Mouse (Mus musculus) bone marrow, adult 2 months (tissue): ENCODE measurements around the gene Olfr651. TPM values are rescaled to one million over a fixed set of nuclear protein-coding genes. Genes with fewer than 3 reads are reported as not detected.

Experiments used
- H3K27ac ChIP-seq: fragments of 200-500 bp; 2 replicates; pipeline ENCODE4 v1.5.1; 2012; ENCODE audit warnings: low read depth, mild to moderate bottlenecking, control low read depth, inconsistent platforms, low read length; ENCODE audit not compliant: control insufficient read depth, poor library complexity, insufficient read depth
- H3K4me1 ChIP-seq: fragments of 200-500 bp; 2 replicates; pipeline ENCODE4 v1.6.1; 2011; ENCODE audit warnings: low read length; ENCODE audit not compliant: control insufficient read depth, insufficient read depth
- H3K4me3 ChIP-seq: fragments of 200-500 bp; replicated peaks from 2 replicates; pipeline ENCODE3; 2011; ENCODE audit warnings: mild to moderate bottlenecking, low read depth, low read length, control low read depth; ENCODE audit not compliant: control insufficient read depth
- CTCF ChIP-seq: fragments of 200-500 bp; IDR thresholded peaks from 2 replicates; pipeline ENCODE4 v1.5.1; 2011; ENCODE audit warnings: low read length, control low read depth; ENCODE audit not compliant: control insufficient read depth, insufficient read depth
- POLR2A ChIP-seq: fragments of 200-500 bp; IDR thresholded peaks from 2 replicates; pipeline ENCODE4 v1.6.1; 2011; ENCODE audit warnings: low read depth, mild to moderate bottlenecking, control low read depth, low read length, borderline replicate concordance; ENCODE audit not compliant: control insufficient read depth
- WGBS: fragments of 180-500 bp; shearing (Covaris S2); methylation state at CpG from one replicate; pipeline ENCODE4 v1.1.7; 2018; 5-methylcytosine and 5-hydroxymethylcytosine counted together
- polyA plus RNA-seq: library from polyadenylated mRNA; stranded (reverse); fragments of >200 nt; gene quantifications from 2 replicates; pipeline ENCODE4 v1.2.4, GENCODE M21; 2011; ENCODE audit warnings: low replicate concordance; ENCODE audit not compliant: missing spikeins, insufficient read depth, insufficient read length

Gene Olfr651
- polyA plus RNA-seq, 1 experiment = not detected

DNA sequence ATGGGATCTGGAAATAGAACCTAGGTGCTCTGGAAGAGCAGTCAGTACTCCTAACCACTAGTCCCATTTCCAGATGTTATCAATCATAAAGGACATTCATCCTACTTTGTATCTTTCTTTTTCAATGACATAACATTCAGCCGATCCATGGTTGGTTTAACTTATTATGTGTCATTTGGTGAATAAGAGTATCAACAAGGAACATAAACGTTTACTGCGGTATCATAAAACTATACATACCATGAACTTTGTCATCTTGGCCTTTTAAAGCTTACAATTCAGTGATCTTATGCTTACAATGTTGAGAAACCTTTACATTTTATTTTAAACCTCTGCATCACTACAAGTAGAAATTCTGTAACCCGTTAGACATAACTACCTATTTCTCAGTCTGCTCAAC, 31.5 kb downstream of the Olfr651 start:
- WGBS = 82% methylated on average over 4 of the region's 4 CpGs
- Histone ChIP-seq H3K4me1 (no peaks in the 10 kb centered on the region), H3K27ac (no peak overlapping the region), H3K4me3 (no peak overlapping the region)
- TF ChIP-seq CTCF = no peak
- no peak for TF ChIP-seq POLR2A

DNA sequence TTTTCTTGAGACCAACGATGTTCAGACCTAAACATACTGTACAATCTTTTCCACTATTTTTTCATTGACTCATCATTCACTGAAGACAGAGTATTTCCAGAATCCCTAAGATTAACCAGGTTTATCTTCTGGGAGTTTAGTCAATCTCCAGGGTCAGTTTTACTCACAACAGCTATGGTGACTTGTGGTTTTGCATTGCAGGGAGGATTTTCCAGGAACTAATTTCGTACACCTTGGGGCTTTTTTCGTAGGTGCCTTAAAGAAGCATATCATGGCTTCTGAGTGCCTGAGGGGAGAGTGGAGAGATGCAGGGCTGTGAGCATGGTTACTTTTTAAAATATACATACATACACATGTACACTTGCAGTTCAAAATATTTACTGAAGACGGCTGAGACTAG, 36.8 kb downstream of the Olfr651 start, which contains the start of gene Olfr654:
Gene Olfr654 (plus strand): TSS at position 301 of the 400 bp plus-strand sequence.
- 77% methylated on average over 4 of the region's 4 CpGs for WGBS
- H3K4me1 ChIP-seq = no peaks in the 10 kb centered on the region
- no peak within 1 kb of the TSS for H3K27ac ChIP-seq
- TF ChIP-seq POLR2A (no peak), CTCF (no peak)
- no peak within 1 kb of the TSS for H3K4me3 ChIP-seq

DNA sequence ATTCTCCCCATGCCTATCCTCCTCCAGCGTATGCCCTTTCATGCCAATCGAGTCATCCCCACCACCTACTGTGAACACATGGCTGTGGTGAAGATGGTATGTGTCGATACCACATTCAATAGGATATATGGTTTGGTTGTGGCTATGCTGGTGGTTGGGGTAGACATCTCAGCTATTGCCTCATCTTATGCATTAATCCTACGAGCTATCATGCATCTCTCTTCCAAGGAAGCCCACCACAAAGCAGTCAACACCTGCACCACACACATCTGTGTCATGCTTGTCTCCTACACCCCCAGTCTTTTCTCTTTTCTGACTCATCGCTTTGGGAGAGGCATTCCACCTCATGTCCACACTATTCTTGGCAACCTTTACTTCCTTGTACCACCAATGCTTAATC, 38.3 kb downstream of the Olfr651 start:
- Histone ChIP-seq H3K4me3 (no peak overlapping the region), H3K4me1 (no peaks in the 10 kb centered on the region), H3K27ac (no peak overlapping the region)
- WGBS = 68% methylated on average over 5 of the region's 5 CpGs
- TF ChIP-seq POLR2A (no peak), CTCF (no peak)

DNA sequence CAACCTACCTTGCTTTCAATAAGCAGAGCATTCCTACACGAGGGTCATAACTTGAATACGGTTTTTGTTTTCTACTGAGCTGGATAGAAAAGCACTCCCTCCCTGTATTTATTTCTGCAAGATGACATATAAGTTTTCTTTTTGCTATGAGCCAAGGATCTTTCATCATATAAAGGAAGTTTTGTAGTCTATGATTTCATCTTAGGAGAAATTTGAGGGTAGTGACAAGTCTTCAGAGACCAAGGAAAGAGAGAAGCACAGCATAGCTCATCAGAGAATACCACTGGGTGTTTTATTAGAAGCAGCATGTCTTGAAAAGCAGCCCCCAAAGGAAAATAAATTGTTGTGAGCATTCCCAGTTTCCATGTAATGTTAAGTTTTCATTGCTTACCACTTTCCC, 51.7 kb downstream of the Olfr651 start, which contains the start of gene Olfr655:
Gene Olfr655 (minus strand): TSS at position 101 of the 400 bp plus-strand sequence.
- Histone ChIP-seq H3K27ac (no peak within 1 kb of the TSS), H3K4me1 (no peaks in the 10 kb centered on the region), H3K4me3 (no peak within 1 kb of the TSS)
- WGBS = 79% methylated on average over 2 of the region's 2 CpGs
- no peak for TF ChIP-seq POLR2A
- TF ChIP-seq CTCF = no peak

DNA sequence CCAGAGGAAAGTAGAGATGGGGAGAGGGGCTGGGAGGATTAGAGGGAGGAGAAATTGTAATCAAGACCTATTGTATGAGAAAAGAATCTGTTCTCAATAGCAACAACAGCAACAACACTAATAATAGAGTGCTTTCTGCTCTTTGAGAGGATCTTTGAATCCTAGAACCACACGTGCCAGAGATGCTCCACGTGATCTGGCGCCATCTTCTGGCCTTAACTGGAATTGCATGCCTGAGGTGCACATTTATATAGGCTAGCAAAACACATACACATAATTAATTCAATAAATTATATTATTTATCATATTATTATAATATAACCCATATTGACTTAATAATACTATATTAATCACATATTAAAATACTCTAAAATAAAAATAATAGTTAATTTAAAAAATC, 53.2 kb downstream of the Olfr651 start:
- WGBS = 11% methylated on average over 3 of the region's 3 CpGs
- H3K4me1 ChIP-seq = no peaks in the 10 kb centered on the region
- TF ChIP-seq POLR2A (no peak), CTCF (peak; percentile 92)
- no peak overlapping the region for H3K27ac ChIP-seq
- no peak overlapping the region for H3K4me3 ChIP-seq

Other genes starting within 250 kb of the Olfr651 start
- gene Trim12a, start 234.7 kb upstream of the Olfr651 start, polyA plus RNA-seq = 57.3 and 112 TPM in 2 replicates
- gene Trim34b, start 220.7 kb upstream of the Olfr651 start, polyA plus RNA-seq = not detected in 2 replicates
- gene Trim12c, start 196.8 kb upstream of the Olfr651 start, polyA plus RNA-seq = 11.9 and 12.3 TPM in 2 replicates
- 12.8 and 49.8 TPM in 2 replicates for gene Trim30b, start 180.2 kb upstream of the Olfr651 start, polyA plus RNA-seq
- gene Trim30c, start 149.3 kb upstream of the Olfr651 start, polyA plus RNA-seq = 1.8 TPM in 1 of 2 replicates, not detected in the other
- gene Trim30a, start 84.9 kb upstream of the Olfr651 start, polyA plus RNA-seq = 14.0 and 21.3 TPM in 2 replicates
- 6.9 and 10.5 TPM in 2 replicates for gene Trim30d, start 42.3 kb upstream of the Olfr651 start, polyA plus RNA-seq
- not detected in 2 replicates for gene Olfr652, start 10.8 kb downstream of the Olfr651 start, polyA plus RNA-seq
- not detected in 2 replicates for gene Olfr653, start 27.2 kb downstream of the Olfr651 start, polyA plus RNA-seq
- gene Olfr654, start 36.9 kb downstream of the Olfr651 start, polyA plus RNA-seq = not detected in 2 replicates
- not detected in 2 replicates for gene Olfr655, start 51.6 kb downstream of the Olfr651 start, polyA plus RNA-seq
- not detected in 2 replicates for gene Olfr656, start 63.8 kb downstream of the Olfr651 start, polyA plus RNA-seq
- gene Olfr657, start 74.7 kb downstream of the Olfr651 start, polyA plus RNA-seq = not detected in 2 replicates
- not detected in 2 replicates for gene Olfr658, start 97.2 kb downstream of the Olfr651 start, polyA plus RNA-seq
- gene Olfr659, start 116.6 kb downstream of the Olfr651 start, polyA plus RNA-seq = not detected in 2 replicates
- gene Olfr661, start 136.4 kb downstream of the Olfr651 start, polyA plus RNA-seq = 0.42 TPM in 1 of 2 replicates, not detected in the other
- not detected in 2 replicates for gene Usp17le, start 227.3 kb downstream of the Olfr651 start, polyA plus RNA-seq